Mouse (Mus musculus) embryonic stem cell, embryonic (primary cell): ENCODE data around the gene Gpcpd1.

ENCODE experiments used
- CTCF ChIA-PET, 4 experiments: fragments of 300-600 bp in 2 of 4; fragments of 350-600 bp in 2 of 4; sonication (Branson Sonifier 250); formaldehyde crosslinking; loops; one replicate each; lab custom pipeline; 2022; ENCODE audit warnings: inconsistent platforms in 2 of 4; lab: Charles Lee
- POLR2A ChIA-PET, 4 experiments: fragments of 300-600 bp in 2 of 4; fragments of 350-600 bp in 2 of 4; sonication (Branson Sonifier 250); formaldehyde crosslinking; loops; one replicate each; lab custom pipeline; 2022; ENCODE audit warnings: antibody characterized with exemption in 4 of 4, inconsistent platforms in 1 of 4; lab: Charles Lee

Gpcpd1 gene

GRCm38 (mm10) chr2:132512977-132513351, 74.6 kb downstream of the Gpcpd1 start:
- ChIA-PET CTCF (no interaction called here), POLR2A (interaction anchor here in 1 of 4 experiments (0.7 kb wide), 1 partner anchor 186 kb away, joined by 13 read pairs; no protein-coding TSS in a partner anchor)

GRCm38 (mm10) chr2:132512051-132512976, 75.2 kb downstream of the Gpcpd1 start:
- ChIA-PET POLR2A (interaction anchor here in 1 of 4 experiments (0.7 kb wide), 1 partner anchor 186 kb away, joined by 13 read pairs; no protein-coding TSS in a partner anchor), CTCF (no interaction called here)

DNA sequence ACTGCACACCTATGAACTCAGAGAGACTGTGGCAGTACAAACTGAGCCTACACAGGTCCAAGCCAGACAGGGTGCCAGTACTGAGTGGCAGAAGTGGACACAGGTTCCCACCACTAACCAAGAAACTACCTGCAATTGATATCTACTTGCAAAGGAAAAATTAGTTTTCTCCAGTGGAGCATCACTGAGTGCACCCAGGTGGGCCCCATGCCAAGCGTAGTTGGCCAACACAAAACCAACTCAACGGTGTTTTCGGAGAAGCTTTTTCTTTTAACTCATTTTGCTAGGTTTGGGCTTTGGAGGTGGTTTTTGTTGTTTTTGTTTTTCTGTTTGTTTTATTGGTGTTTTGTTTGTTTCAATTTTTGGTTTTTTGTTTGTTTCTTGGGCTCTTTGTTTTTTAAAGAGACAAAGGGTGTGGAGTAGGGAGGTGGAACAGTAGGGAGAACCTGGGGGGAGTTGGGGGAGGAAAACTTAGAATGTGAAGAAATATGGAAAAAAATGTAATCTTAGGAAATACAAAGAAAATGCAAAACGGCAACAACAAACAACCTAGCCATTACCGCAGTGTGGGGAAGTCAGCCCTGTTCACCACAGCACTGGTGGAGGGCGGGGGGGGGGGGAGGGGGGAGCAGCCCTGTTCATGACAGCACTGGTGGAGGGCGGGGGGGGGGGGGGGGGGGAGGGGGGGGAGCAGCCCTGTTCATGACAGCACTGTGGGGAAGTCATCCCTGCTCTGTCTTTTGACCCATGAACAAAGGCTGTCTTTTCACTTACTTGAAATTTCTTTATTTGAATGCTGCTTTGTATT, 76.3 kb downstream of the Gpcpd1 start:
- POLR2A ChIA-PET = interaction anchor here in 2 of 4 experiments (0.7 to 1.5 kb wide), 2 partner anchors 12 to 17 kb away, joined by 3 read pairs; no protein-coding TSS in a partner anchor
- CTCF ChIA-PET = no interaction called here

DNA sequence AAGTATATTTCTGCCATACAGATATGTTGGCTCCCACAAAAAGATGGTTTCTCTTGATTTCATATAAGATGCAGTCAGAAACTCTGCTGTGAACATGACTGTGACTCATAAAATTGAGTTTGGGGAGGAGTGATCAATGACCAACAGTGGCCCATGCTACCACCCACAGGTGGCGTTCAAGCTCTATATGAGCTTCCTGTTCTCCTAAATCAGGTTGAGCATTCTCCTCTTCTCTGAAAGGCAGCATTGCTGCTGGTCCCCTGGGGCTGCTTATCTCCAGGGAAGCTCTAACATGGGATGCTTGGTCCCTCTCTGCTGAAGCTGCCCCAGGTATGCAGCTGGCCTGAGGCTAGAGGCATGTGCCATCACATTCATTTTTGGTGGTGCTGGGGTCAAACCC, 77.8 kb downstream of the Gpcpd1 start:
- ChIA-PET CTCF (no interaction called here), POLR2A (no interaction called here)

- ChIA-PET CTCF (no interaction called here), POLR2A (no interaction called here)
Measured at GRCm38 (mm10) chr2:132509261-132509660, 78.3 kb downstream of the Gpcpd1 start.

- ChIA-PET POLR2A (no interaction called here), CTCF (interaction anchor here in 2 of 4 experiments (1.0 to 1.2 kb wide), 2 partner anchors 9 to 32 kb away, joined by 3 read pairs; no protein-coding TSS in a partner anchor)
Measured at GRCm38 (mm10) chr2:132507521-132507920, 80.0 kb downstream of the Gpcpd1 start.

DNA sequence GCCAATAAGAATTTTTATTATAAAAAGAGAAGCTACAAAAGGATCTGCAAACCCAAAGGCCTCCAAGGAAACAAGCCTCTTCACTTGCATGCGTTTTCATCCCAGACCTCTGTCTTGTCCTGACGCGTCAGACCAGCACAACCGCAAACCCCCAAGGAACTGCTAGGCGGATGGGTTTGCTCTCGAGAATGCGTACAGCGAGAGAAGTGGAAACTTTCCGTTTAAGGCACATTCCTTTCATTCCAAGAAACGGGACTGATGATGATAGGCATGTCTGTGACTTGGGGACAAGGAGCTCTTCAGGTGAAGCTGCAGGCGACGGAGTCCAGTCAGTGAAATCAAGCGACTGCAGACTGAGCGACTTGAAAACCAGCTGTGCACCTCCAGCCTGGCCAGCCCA, 80.4 kb downstream of the Gpcpd1 start:
- CTCF ChIA-PET = interaction anchor here in 2 of 4 experiments (1.0 to 1.2 kb wide), 2 partner anchors 9 to 32 kb away, joined by 3 read pairs; no protein-coding TSS in a partner anchor
- POLR2A ChIA-PET = no interaction called here

- POLR2A ChIA-PET = no interaction called here
- CTCF ChIA-PET = no interaction called here
Measured at GRCm38 (mm10) chr2:132505828-132506227, 81.7 kb downstream of the Gpcpd1 start.

DNA sequence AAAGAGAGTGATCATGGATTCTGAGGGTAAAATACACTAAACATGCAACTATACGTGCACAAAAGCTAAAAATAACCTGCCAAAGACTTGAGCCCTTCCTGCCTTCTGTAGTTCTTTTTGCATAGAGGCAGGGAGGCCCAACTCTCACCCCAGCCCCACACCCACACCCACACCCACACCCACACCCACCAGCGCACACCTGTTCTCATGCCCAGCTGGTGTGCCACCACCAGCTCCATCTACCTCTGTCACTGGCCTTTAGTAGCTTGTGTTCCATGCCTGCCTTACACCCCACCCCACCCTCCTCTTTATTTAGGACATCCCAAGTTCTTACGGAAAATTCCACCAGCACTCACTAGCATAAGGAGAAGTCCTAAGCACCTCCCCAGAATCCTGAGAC, 89.2 kb downstream of the Gpcpd1 start:
- ChIA-PET CTCF (interaction anchor here in 3 of 4 experiments (0.6 to 1.0 kb wide), 5 partner anchors 13 to 407 kb away, joined by 3 to 5 read pairs (median 3); no protein-coding TSS in a partner anchor), POLR2A (interaction anchor here in 3 of 4 experiments (0.5 to 1.7 kb wide), 4 partner anchors 12 to 382 kb away, joined by 3 to 7 read pairs (median 3); partner anchors contain the start of genes Lrrn4 (in 1 of the 3) and Shld1 (in 1 of the 3))

- CTCF ChIA-PET = interaction anchor here in 2 of 4 experiments (0.8 to 1.3 kb wide), 3 partner anchors 182 to 408 kb away, joined by 3 to 5 read pairs (median 3); no protein-coding TSS in a partner anchor
- POLR2A ChIA-PET = interaction anchor here in 2 of 4 experiments (0.6 to 1.7 kb wide), 3 partner anchors 13 to 189 kb away, joined by 3 to 4 read pairs (median 3); partner anchors contain the start of gene Shld1 (in 1 of the 2)
Measured at GRCm38 (mm10) chr2:132497412-132498135, 90.0 kb downstream of the Gpcpd1 start.

- POLR2A ChIA-PET = interaction anchor here in 1 of 4 experiments (0.8 kb wide), 1 partner anchor 27 kb away, joined by 3 read pairs; no protein-coding TSS in a partner anchor
- CTCF ChIA-PET = no interaction called here
Measured at GRCm38 (mm10) chr2:132493184-132493583, 94.3 kb downstream of the Gpcpd1 start.

GRCm38 (mm10) chr2:132485454-132485853, 102.1 kb downstream of the Gpcpd1 start:
- ChIA-PET POLR2A (no interaction called here), CTCF (interaction anchor here in 3 of 4 experiments (0.6 to 1.5 kb wide), 7 partner anchors 11 to 169 kb away, joined by 3 to 7 read pairs (median 3); no protein-coding TSS in a partner anchor)

GRCm38 (mm10) chr2:132481547-132481946, 106.0 kb downstream of the Gpcpd1 start:
- POLR2A ChIA-PET = no interaction called here
- CTCF ChIA-PET = no interaction called here
